Mouse (Mus musculus) heart, embryonic 12.5 days (tissue): ENCODE measurements around the gene Ffar3. TPM values are rescaled to one million over a fixed set of nuclear protein-coding genes. Genes with fewer than 3 reads are reported as not detected.

Source experiments
- ATAC-seq: fragments of 200-750 bp; cut with Nextera tagmentation; 2 replicates; pipeline ENCODE4 v1.8.0; 2017; ENCODE audit warnings: moderate TSS enrichment, moderate library complexity; ENCODE audit not compliant: insufficient number of reproducible peaks, low FRiP score
- H3K27ac ChIP-seq: fragments of 300-500 bp; sonication (generic); 2 replicates; pipeline ENCODE4 v1.5.1; 2016; ENCODE audit warnings: mild to moderate bottlenecking, moderate library complexity; ENCODE audit not compliant: poor library complexity, severe bottlenecking
- H3K27me3 ChIP-seq: fragments of 300-500 bp; sonication (generic); replicated peaks from 2 replicates; pipeline ENCODE4 v1.6.1; 2016; ENCODE audit warnings: mild to moderate bottlenecking, moderate library complexity
- H3K36me3 ChIP-seq: fragments of 300-500 bp; sonication (generic); 2 replicates; pipeline ENCODE4 v1.6.1; 2016; ENCODE audit warnings: mild to moderate bottlenecking, moderate library complexity
- H3K4me1 ChIP-seq: fragments of 300-500 bp; sonication (generic); replicated peaks from 2 replicates; pipeline ENCODE4 v1.6.1; 2016; ENCODE audit warnings: mild to moderate bottlenecking
- H3K4me2 ChIP-seq: fragments of 300-500 bp; sonication (generic); 2 replicates; pipeline ENCODE4 v1.6.1; 2016; ENCODE audit warnings: mild to moderate bottlenecking, moderate library complexity
- H3K4me3 ChIP-seq: fragments of 300-500 bp; sonication (generic); 2 replicates; pipeline ENCODE4 v1.5.1; 2016; ENCODE audit warnings: mild to moderate bottlenecking
- H3K9ac ChIP-seq: fragments of 300-500 bp; sonication (generic); 2 replicates; pipeline ENCODE4 v1.6.1; 2016; ENCODE audit warnings: mild to moderate bottlenecking, moderate library complexity
- H3K9me3 ChIP-seq: fragments of 300-500 bp; sonication (generic); replicated peaks from 2 replicates; pipeline ENCODE4 v1.6.1; 2016; ENCODE audit warnings: mild to moderate bottlenecking, moderate library complexity
- WGBS: fragments of 180-500 bp; shearing (Covaris S2); methylation state at CpG from one replicate; pipeline ENCODE4 v1.1.7; 2016; 5-methylcytosine and 5-hydroxymethylcytosine counted together
- polyA plus RNA-seq: library from polyadenylated mRNA; unstranded; fragments of >200 nt; fragmentation: Nextera tagmentation; extraction: Ambion mirVana; gene quantifications from 2 replicates; pipeline ENCODE4 v1.2.1, GENCODE M21; 2016

Ffar3 gene
- not detected in 2 replicates for polyA plus RNA-seq

- no peak within 1 kb of the TSS for H3K4me2 ChIP-seq
- peaks cover 28% of the 10 kb centered on the region for H3K27me3 ChIP-seq
- H3K4me3 ChIP-seq, result no peak within 1 kb of the TSS
- H3K36me3 ChIP-seq, result no peaks in the 10 kb centered on the region
- H3K9me3 ChIP-seq, result no peaks in the 10 kb centered on the region
- H3K27ac ChIP-seq, result no peak within 1 kb of the TSS
- 46% methylated on average over 6 of the region's 6 CpGs for WGBS
- H3K9ac ChIP-seq, result no peak within 1 kb of the TSS
- peak; percentile 20; the same call in 1 of the 2 replicates for ATAC-seq
- H3K4me1 ChIP-seq, result peaks cover 14% of the 10 kb centered on the region
Observed at GRCm38 (mm10) chr7:30856078-30856477, at the start of gene Ffar3. TSS of gene Ffar3 (minus strand) at chr7:30856178.

- Histone ChIP-seq H3K9me3 (no peaks in the 10 kb centered on the region), H3K27me3 (peaks cover 37% of the 10 kb centered on the region), H3K27ac (no peak overlapping the region), H3K4me3 (no peak overlapping the region), H3K36me3 (no peaks in the 10 kb centered on the region), H3K4me1 (peaks cover 9% of the 10 kb centered on the region), H3K9ac (no peak overlapping the region), H3K4me2 (no peak overlapping the region)
- no peak for ATAC-seq
- 43% methylated on average over 4 of the region's 4 CpGs for WGBS
Observed at GRCm38 (mm10) chr7:30904042-30904441, 48.1 kb upstream of the Ffar3 start.

- Histone ChIP-seq H3K27me3 (peaks cover 14% of the 10 kb centered on the region; the same call in 1 of the 2 replicates), H3K36me3 (no peaks in the 10 kb centered on the region), H3K9me3 (no peaks in the 10 kb centered on the region), H3K9ac (no peak overlapping the region), H3K4me1 (no peaks in the 10 kb centered on the region), H3K4me3 (no peak overlapping the region), H3K27ac (no peak overlapping the region), H3K4me2 (no peak overlapping the region)
- no peak for ATAC-seq
- WGBS, result 87% methylated on average over 3 of the region's 3 CpGs
Observed at GRCm38 (mm10) chr7:30895217-30895616, 39.2 kb upstream of the Ffar3 start.

- no peaks in the 10 kb centered on the region for H3K36me3 ChIP-seq
- H3K9ac ChIP-seq, result no peak overlapping the region
- no peak for ATAC-seq
- 51% methylated on average over 3 of the region's 3 CpGs for WGBS
- no peaks in the 10 kb centered on the region for H3K9me3 ChIP-seq
- no peak overlapping the region for H3K4me3 ChIP-seq
- H3K27me3 ChIP-seq, result 0 out of 2 replicates have a peak, but pooled peaks cover 11% of the 10 kb centered on the region
- no peaks in the 10 kb centered on the region for H3K4me1 ChIP-seq
- H3K4me2 ChIP-seq, result no peak overlapping the region
- H3K27ac ChIP-seq, result no peak overlapping the region
Observed at GRCm38 (mm10) chr7:30892515-30892914, 36.5 kb upstream of the Ffar3 start.

DNA sequence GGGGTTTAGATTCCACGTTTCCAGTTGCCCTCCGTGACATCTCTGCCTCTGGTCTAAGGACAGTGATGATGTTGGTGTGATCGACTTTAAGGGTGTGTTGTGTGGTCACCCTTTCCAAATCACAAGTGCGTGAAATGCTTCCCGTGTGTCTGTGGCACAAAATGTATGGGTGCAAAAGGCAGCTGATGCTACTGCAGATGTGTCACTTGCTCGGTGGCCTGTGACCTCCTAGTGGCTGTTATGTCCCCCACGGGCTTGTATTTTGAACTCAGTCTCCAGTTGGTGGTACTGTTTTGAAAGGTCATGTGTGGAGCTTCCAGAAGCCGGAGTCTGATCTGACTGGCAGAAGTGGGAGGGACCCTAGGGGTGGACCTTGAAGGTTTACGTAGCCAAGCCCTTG, 35.8 kb upstream of the Ffar3 start:
- H3K36me3 ChIP-seq, result no peaks in the 10 kb centered on the region
- no peak for ATAC-seq
- 0 out of 2 replicates have a peak, but pooled peaks cover 6% of the 10 kb centered on the region for H3K27me3 ChIP-seq
- WGBS, result 81% methylated on average over 9 of the region's 9 CpGs
- no peak overlapping the region for H3K4me2 ChIP-seq
- no peaks in the 10 kb centered on the region for H3K9me3 ChIP-seq
- no peaks in the 10 kb centered on the region for H3K4me1 ChIP-seq
- no peak overlapping the region for H3K9ac ChIP-seq
- H3K4me3 ChIP-seq, result no peak overlapping the region
- no peak overlapping the region for H3K27ac ChIP-seq

DNA sequence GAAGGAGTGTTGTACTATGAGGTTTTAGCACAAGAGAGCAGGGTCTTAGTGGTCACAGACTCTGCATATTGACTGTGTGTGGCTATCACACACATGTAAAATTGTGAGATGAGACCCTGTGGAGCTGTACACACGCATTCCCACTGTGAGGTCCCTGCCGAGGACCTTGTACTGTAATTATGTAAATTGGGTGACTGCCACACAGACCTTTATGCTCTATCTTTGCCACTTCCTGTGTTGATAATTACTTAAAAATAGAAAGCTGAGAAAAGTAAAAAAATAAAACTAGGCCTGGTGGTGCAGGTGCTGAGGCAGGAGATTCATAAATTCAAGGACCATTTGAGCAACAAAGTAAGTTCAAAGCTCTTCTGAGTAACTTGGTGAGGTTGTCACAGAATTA, 34.7 kb upstream of the Ffar3 start:
- Histone ChIP-seq H3K27me3 (0 out of 2 replicates have a peak, but pooled peaks cover 5% of the 10 kb centered on the region), H3K9me3 (no peaks in the 10 kb centered on the region), H3K4me1 (no peaks in the 10 kb centered on the region), H3K36me3 (no peaks in the 10 kb centered on the region), H3K4me2 (no peak overlapping the region), H3K4me3 (no peak overlapping the region), H3K9ac (no peak overlapping the region), H3K27ac (no peak overlapping the region)
- 54% methylated on average over 2 of the region's 2 CpGs for WGBS
- ATAC-seq, result no peak

GRCm38 (mm10) chr7:30888786-30889185, 32.8 kb upstream of the Ffar3 start:
- Histone ChIP-seq H3K27me3 (no peaks in the 10 kb centered on the region), H3K27ac (no peak overlapping the region), H3K9me3 (no peaks in the 10 kb centered on the region), H3K4me2 (no peak overlapping the region), H3K4me3 (no peak overlapping the region), H3K36me3 (no peaks in the 10 kb centered on the region), H3K9ac (no peak overlapping the region), H3K4me1 (no peaks in the 10 kb centered on the region)
- WGBS, result 80% methylated on average over 7 of the region's 7 CpGs
- ATAC-seq, result no peak

DNA sequence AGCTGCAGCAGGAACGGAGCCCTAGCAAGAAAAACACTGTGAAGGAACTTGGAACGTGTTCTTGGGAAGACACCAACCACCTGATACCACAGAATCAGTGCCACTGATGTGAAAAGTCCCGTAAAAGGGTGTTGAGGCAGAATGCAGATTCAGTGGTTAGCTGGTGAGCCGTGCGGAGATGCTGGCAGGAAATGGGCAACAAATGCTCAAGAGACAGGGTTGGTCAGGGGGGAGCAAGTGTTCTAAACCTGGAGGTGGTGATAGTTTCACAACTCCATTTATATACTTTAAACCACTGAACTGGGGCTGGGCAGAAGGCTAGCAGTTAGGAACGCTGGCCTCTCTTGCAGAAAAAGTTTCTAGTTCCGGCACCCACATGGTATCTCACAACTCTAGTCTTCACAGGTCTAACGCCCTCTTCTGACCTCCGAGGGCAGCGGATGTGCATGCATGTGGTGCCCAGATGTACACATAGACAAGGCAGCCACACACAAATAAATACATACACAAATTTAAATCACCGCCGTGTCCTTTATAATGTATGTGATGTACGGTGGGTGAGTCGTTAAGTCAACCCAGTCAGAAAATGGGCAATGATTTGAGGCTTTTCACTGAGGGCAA, 31.7 kb upstream of the Ffar3 start:
- Histone ChIP-seq H3K27me3 (no peaks in the 10 kb centered on the region), H3K9me3 (no peaks in the 10 kb centered on the region), H3K9ac (no peak overlapping the region), H3K4me3 (no peak overlapping the region), H3K36me3 (no peaks in the 10 kb centered on the region), H3K4me1 (no peaks in the 10 kb centered on the region), H3K4me2 (no peak overlapping the region), H3K27ac (no peak overlapping the region)
- no peak for ATAC-seq
- WGBS, result 78% methylated on average over 14 of the region's 14 CpGs

DNA sequence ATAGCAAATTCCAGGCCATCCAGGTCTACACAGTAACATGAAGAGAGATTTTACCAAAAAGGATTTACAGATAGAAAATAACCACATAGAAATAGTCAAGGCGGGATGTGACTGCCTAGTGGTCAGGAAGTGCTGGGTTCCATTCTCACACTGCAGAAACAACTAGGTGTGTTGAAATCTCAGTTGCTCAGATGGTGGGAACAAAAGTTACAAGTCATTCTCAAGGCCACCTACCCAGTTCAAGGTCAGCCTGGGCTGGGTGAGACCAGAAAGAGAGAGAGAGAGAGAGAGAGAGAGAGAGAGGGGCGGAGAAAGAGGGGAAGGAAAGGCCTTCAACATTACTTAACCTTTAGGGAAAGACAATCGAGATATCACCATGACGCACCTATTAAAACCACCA, 30.9 kb upstream of the Ffar3 start:
- Histone ChIP-seq H3K4me2 (no peak overlapping the region), H3K4me1 (no peaks in the 10 kb centered on the region), H3K27ac (no peak overlapping the region), H3K4me3 (no peak overlapping the region), H3K36me3 (no peaks in the 10 kb centered on the region), H3K9ac (no peak overlapping the region), H3K27me3 (no peaks in the 10 kb centered on the region), H3K9me3 (no peaks in the 10 kb centered on the region)
- WGBS, result 81% methylated on average over 4 of the region's 4 CpGs
- ATAC-seq, result no peak

DNA sequence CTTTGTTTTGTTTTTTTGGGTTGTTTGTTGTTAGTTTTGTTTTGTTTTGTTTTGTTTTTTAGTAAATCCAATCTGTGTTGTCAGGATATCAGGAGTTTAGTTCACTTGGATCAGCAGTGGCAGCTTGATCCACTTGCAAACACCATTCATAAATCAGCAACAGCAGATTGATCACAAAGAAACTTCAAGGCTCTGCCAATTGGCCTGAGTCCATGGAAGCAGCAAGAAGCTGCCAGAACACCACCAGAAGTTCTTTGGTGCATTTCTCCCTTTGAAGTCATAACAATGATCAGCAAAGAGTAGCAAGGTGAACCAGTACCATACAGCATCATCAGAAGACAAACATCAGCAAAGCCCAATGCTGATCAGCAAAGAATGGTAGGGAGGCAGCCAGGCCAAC, 28.1 kb upstream of the Ffar3 start:
- H3K4me3 ChIP-seq, result no peak overlapping the region
- no peaks in the 10 kb centered on the region for H3K36me3 ChIP-seq
- H3K4me1 ChIP-seq, result no peaks in the 10 kb centered on the region
- H3K27me3 ChIP-seq, result 0 out of 2 replicates have a peak, but pooled peaks cover 2% of the 10 kb centered on the region
- ATAC-seq, result no peak
- H3K9me3 ChIP-seq, result no peaks in the 10 kb centered on the region
- H3K27ac ChIP-seq, result no peak overlapping the region
- H3K4me2 ChIP-seq, result no peak overlapping the region
- no peak overlapping the region for H3K9ac ChIP-seq

- WGBS, result 65% methylated on average over 3 of the region's 3 CpGs
- Histone ChIP-seq H3K36me3 (no peaks in the 10 kb centered on the region), H3K4me3 (no peak overlapping the region), H3K4me2 (no peak overlapping the region), H3K27ac (no peak overlapping the region), H3K9me3 (no peaks in the 10 kb centered on the region), H3K4me1 (no peaks in the 10 kb centered on the region), H3K9ac (no peak overlapping the region), H3K27me3 (0 out of 2 replicates have a peak, but pooled peaks cover 4% of the 10 kb centered on the region)
- ATAC-seq, result no peak
Observed at GRCm38 (mm10) chr7:30881367-30881766, 25.4 kb upstream of the Ffar3 start.

- H3K27me3 ChIP-seq, result peaks cover 4% of the 10 kb centered on the region; the same call in 1 of the 2 replicates
- no peak for ATAC-seq
- no peak within 1 kb of the TSS for H3K27ac ChIP-seq
- no peaks in the 10 kb centered on the region for H3K9me3 ChIP-seq
- no peak within 1 kb of the TSS for H3K4me3 ChIP-seq
- no peaks in the 10 kb centered on the region for H3K4me1 ChIP-seq
- H3K36me3 ChIP-seq, result no peaks in the 10 kb centered on the region
- 46% methylated on average over 7 of the region's 7 CpGs for WGBS
- H3K4me2 ChIP-seq, result no peak within 1 kb of the TSS
- H3K9ac ChIP-seq, result no peak within 1 kb of the TSS
Observed at GRCm38 (mm10) chr7:30880176-30880575, 24.2 kb upstream of the Ffar3 start, which contains the start of gene Cd22. TSS of gene Cd22 (minus strand) at chr7:30880342.
